Mouse (Mus musculus) MEL-GATA-1-ER (cell line): Measurements from ENCODE around the gene Edaradd.
A peak's percentile ranks its signal among the peaks of the same experiment; 100 is the strongest.

ENCODE experiments used
- DNase-seq: peaks from one replicate; pipeline ENCODE4 v3.0.0-alpha.2; 2012; ENCODE audit warnings: low read depth; ENCODE audit errors: extremely low read depth

Gene Edaradd

DNA sequence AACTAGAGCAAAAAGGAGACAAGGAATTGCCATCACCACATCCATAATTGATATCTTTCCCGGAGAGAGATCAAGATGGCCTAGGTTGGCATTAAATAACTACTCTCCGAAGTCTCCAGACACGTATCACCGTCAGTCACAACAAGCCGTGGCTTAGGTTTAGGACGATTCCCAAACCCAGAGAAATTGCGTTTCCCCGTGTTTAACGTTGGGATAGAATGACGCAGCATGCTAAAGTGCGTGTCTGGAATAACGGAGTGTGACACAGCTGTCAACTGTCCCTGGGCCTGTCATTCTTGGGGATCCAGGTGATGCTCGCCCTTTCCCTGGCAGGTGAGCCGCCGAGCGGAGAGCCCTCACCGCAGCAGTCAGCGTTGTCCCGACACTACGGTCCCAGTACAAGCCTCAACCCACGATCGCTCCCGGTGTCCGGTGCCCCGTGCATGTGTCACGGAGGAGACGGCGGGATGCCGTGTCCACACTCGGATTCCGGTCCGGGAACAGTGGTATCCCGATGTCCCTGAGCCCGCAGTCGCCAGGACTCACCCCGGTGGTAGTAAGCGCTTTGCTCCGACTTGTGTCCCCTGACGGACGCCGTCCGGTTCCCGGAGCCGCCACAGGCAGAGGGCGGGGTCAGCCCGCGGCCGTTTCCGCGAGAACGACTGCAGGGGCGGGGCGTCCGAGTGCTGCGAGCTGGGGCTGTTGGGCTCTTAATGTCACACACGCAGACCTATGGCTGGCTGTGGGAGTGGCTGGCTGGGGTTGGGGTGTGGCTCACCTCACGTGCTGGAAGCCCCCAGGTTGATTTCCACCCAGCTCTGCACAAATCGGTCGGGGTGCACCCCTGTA is 59.1 kb downstream of the Edaradd start:
- peak; percentile 76 for DNase-seq

DNA sequence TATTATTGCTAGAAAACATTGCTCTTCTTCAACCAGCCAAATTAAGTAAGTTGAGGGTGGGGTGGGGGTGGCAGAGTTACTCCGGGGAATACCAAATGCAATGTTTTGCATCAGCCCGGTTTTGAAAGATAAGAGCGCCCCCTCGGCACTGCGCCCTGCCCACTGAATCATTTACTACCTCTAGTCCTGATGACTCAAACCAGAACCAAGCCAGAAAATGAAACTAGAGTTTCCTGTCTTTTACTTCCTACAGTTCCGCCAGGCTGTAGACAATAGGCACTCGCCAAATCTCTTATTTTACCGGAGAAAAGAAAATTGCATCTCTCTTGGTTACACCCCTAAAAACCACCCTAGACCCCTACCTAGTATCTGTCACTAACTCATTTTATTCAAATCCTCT is 59.8 kb downstream of the Edaradd start:
- peak; percentile 56 for DNase-seq

- DNase-seq, result no peak
Observed at GRCm38 (mm10) chr13:12456711-12457110, 63.5 kb downstream of the Edaradd start.

DNA sequence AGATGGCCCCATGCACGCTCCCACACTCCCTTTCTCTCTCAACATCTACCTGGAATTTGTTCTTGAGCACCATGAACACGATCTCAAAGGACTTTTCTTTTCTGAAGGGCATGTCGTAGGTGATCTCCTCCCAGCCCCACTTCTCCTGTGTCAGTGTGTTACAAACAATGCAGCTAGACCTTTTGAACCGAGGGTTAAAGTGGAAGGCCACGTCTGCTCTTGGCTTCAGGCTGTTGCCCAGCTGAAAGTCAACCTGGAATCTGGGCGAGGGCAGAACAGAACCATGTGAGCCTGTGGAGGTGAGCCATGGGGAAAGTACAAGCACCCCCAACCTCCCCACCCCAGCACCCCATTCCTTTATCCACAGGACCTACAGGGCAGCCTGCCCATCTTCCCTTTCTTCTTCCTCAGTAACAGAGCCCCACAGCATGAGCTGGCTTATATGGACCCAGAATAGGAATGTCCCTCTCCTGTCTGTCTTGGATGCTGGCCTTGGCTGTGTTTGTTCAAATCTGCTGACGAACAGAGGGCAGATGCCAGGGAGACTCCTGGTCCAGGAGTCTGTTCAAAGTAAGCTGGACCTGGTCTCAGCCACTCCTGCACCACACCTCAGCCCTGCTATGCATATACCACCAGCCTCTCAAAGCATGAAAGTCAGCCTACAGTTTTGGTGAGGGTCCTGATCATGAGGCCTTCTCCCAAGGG is 65.4 kb downstream of the Edaradd start:
- no peak for DNase-seq

GRCm38 (mm10) chr13:12453150-12453549 is 67.1 kb downstream of the Edaradd start:
- no peak for DNase-seq

DNA sequence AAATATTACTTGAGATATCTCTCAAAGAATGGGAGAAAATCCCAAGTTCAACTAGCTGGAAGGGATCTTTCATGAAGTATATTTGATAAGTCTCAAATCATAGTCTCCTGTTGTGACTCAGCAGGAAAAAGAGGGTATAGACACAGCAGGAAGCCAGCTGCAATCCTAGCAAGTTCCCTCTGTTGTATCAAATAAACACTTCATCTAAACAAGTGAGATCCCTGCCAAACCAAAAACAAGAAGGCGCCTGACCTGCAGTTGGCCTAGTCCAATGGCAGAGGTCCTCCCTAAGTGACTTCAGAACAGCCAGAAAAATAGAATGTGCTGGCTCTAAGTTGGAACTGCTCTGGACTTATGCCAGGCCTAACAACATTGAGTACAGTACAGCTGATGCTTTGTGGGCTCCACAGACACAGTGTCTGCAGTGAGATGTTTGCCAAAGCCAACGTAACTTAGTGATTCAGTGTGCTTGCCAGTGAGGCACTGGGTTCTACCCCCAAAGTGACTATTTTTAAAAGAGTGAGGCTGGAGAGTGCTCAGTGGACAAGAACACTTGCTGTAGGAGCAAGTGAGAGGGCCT is 78.1 kb downstream of the Edaradd start:
- no peak for DNase-seq

DNA sequence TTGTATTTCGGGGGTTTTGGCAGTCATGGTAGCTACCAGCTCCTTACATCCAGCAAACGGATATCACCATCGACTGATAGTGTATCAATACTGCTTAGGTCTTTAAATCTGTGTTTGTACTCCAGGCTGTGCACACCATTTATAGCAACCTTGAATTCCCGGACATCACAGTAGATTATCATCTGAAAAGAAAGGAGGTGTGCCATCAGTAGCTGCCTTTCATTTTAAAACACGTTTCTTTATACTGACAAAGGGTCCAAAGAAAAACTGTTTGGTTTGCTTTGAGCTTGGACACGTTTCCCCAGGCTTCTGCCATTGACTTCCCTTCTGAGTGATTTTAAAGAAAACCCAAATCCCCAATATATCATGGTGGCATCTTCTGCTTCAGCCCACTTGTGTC is 79.4 kb downstream of the Edaradd start:
- DNase-seq, result no peak

DNA sequence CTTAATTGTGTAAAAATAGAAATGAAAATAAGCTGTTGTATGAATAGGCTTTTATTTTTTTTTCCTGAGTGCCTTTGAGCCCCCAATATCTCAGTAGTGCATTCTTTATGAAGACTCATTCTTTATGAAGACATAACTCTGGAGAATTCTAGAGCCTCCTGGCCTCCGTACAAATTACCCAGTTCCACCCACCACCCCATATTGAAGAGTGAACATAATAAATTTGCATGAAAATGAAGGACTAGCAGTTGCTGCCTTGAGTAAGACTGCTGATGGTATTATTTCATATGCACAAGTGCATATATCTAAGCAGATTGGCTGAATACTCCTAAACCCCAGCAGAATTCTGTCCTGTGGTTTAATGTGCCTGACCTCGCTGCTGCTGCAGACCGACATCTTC is 80.7 kb downstream of the Edaradd start:
- no peak for DNase-seq

GRCm38 (mm10) chr13:12433843-12434242 is 86.4 kb downstream of the Edaradd start:
- no peak for DNase-seq

GRCm38 (mm10) chr13:12428556-12428955 is 91.7 kb downstream of the Edaradd start:
- DNase-seq, result no peak
